Mouse (Mus musculus) embryonic facial prominence, embryonic 10.5 days (tissue): ENCODE results near the gene Gm17555. TPM values are rescaled to one million over a fixed set of nuclear protein-coding genes. Genes with fewer than 3 reads are reported as not detected.

Source experiments
- DNase-seq: peaks from one replicate; pipeline ENCODE4 v3.0.0-alpha.2; 2017; ENCODE audit warnings: low spot score
- H3K27ac ChIP-seq: fragments of 300-500 bp; sonication (generic); replicated peaks from 2 replicates; pipeline ENCODE4 v1.5.1; 2016; ENCODE audit warnings: mild to moderate bottlenecking
- H3K27me3 ChIP-seq: fragments of 300-500 bp; sonication (generic); replicated peaks from 2 replicates; pipeline ENCODE4 v1.6.1; 2016; ENCODE audit warnings: low read depth, mild to moderate bottlenecking; ENCODE audit not compliant: poor library complexity, severe bottlenecking
- H3K36me3 ChIP-seq: fragments of 300-500 bp; sonication (generic); replicated peaks from 2 replicates; pipeline ENCODE4 v1.6.1; 2016; ENCODE audit warnings: mild to moderate bottlenecking, moderate library complexity
- H3K4me1 ChIP-seq: fragments of 300-500 bp; sonication (generic); 2 replicates; pipeline ENCODE4 v1.6.1; 2016
- H3K4me3 ChIP-seq: fragments of 300-500 bp; sonication (generic); 2 replicates; pipeline ENCODE4 v1.5.1; 2016; ENCODE audit warnings: mild to moderate bottlenecking, moderate library complexity
- H3K9me3 ChIP-seq: fragments of 300-500 bp; sonication (generic); 2 replicates; pipeline ENCODE4 v1.6.1; 2016; ENCODE audit warnings: mild to moderate bottlenecking
- WGBS: fragments of 180-500 bp; shearing (Covaris S2); methylation state at CpG from one replicate; pipeline ENCODE4 v1.1.7; 2016; 5-methylcytosine and 5-hydroxymethylcytosine counted together
- polyA plus RNA-seq: library from polyadenylated mRNA; unstranded; fragments of >200 nt; fragmentation: Nextera tagmentation; extraction: Ambion mirVana; gene quantifications from 2 replicates; pipeline ENCODE4 v1.2.1, GENCODE M21; 2016

Gene Gm17555
- polyA plus RNA-seq, 1 experiment from 2014 or later: not detected

DNA sequence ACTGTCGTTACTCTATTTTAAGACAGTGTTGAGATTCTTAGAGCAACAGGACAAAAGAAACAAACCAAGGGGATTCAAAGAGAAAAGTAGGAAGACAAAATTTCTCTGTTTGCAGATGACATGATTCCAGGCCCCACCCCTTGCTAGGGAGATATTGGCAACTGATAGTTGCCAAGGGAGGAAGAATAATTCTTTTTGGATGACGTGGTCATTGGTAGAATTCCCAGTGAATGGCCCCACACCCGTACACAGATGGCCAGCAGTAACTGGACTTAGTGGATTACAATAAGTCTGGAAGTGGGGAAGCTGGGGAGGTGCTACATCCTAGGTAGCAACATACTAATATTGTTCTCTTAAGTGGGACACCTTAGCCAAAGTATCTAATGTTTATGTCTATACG lies 22.0 kb downstream of the Gm17555 start:
- 95% methylated on average over 4 of the region's 4 CpGs for WGBS
- 0 out of 2 replicates have a peak, but pooled peaks cover 5% of the 10 kb centered on the region for H3K9me3 ChIP-seq
- H3K4me3 ChIP-seq: no peak overlapping the region
- H3K36me3 ChIP-seq: no peaks in the 10 kb centered on the region
- no peaks in the 10 kb centered on the region for H3K27me3 ChIP-seq
- no peaks in the 10 kb centered on the region for H3K4me1 ChIP-seq
- no peak overlapping the region for H3K27ac ChIP-seq
- no peak for DNase-seq

DNA sequence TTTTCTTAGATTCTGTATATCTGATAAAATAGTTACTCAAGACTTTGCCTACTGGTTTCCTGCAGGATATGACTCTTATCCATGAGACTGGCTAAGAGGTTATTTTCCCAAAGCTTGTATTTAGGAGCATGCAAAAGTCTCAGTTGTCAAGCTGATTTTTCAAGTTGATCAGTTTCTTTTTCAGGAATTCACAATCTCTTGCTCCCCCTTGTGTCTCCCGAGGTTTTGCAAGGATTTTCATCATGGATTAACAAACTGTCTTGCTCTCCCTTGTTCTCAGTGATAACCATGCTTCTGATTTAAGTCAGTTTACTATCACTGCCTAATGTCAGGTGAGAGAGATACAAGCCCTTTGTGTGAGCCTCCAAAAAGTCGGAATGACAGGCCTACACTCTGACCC lies 30.5 kb downstream of the Gm17555 start:
- Histone ChIP-seq H3K36me3 (no peaks in the 10 kb centered on the region), H3K9me3 (no peaks in the 10 kb centered on the region), H3K27ac (no peak overlapping the region), H3K27me3 (no peaks in the 10 kb centered on the region), H3K4me1 (no peaks in the 10 kb centered on the region), H3K4me3 (no peak overlapping the region)
- WGBS: 44% methylated on average over 2 of the region's 2 CpGs
- DNase-seq: no peak

DNA sequence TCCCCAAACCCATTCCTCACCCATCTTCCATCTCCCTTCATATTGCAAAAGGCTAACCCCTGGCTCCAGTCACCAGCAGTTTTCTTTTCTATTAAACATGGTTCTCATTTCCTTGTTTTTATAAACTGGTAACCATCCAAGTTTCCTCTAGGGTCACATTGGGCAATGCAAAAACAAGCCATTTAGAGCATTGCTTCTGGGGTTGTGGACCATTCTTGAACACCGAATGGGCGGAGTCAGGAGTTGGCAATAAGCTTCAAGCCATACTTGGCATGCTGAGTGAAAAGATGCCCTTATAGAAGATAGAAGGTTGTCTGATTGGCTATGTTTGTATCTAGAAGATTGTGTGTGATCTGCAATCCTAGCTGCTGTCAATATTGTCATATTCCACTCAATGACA lies 33.6 kb downstream of the Gm17555 start:
- 97% methylated on average over 2 of the region's 2 CpGs for WGBS
- H3K9me3 ChIP-seq: no peaks in the 10 kb centered on the region

DNA sequence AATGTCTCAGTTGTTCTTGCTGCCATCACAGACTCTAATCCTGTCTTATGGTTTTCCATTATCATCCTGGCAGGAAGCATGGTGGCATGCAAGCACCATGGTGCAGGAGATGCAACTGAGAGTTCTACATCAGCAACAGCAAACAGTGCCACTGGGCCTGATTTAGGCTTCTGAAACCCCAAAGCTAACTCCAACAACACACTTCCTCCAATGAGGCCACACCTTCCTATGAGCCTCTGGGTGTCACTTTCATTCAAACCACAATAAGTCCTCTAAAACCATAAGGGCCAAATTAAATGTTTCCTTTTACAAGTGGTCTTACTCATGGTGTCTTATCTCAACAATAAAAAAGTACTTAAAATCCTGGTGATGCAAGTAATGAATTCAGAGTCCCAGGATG lies 37.3 kb downstream of the Gm17555 start:
- H3K36me3 ChIP-seq: no peaks in the 10 kb centered on the region
- no peak for DNase-seq
- H3K27ac ChIP-seq: no peak overlapping the region
- no peaks in the 10 kb centered on the region for H3K27me3 ChIP-seq
- no peaks in the 10 kb centered on the region for H3K4me1 ChIP-seq
- H3K9me3 ChIP-seq: no peaks in the 10 kb centered on the region
- no peak overlapping the region for H3K4me3 ChIP-seq

More for the DNA sequence above, 33.6 kb downstream of the Gm17555 start:
- Histone ChIP-seq H3K27me3 (no peaks in the 10 kb centered on the region), H3K4me1 (no peaks in the 10 kb centered on the region), H3K36me3 (no peaks in the 10 kb centered on the region), H3K4me3 (no peak overlapping the region), H3K27ac (no peak overlapping the region)
- DNase-seq: no peak

Other genes with a start within 250 kb of the Gm17555 start
- 0.52 and 0.79 TPM in 2 replicates for gene Fgf7, start 180.4 kb upstream of the Gm17555 start, polyA plus RNA-seq
- not detected in 2 replicates for gene Fam227b, start 63.1 kb upstream of the Gm17555 start, polyA plus RNA-seq
- 28.1 and 29.8 TPM in 2 replicates for gene Dtwd1, start 63.0 kb upstream of the Gm17555 start, polyA plus RNA-seq